Mouse (Mus musculus): ENCODE results near the gene Srrm1. TPM values are rescaled to one million over a fixed set of nuclear protein-coding genes. Genes with fewer than 3 reads are reported as not detected.

Srrm1 gene
- 195 and 229 TPM in 2 replicates for polyA plus RNA-seq (2015; fragmentation: Nextera tagmentation; extraction: Ambion mirVana)

GRCm38 (mm10) chr4:135353066-135353793 lies at the start of gene Srrm1:
TSS of gene Srrm1 (minus strand) at chr4:135353321.
- peak within 1 kb of the TSS; percentile 92 for H3K4me2 ChIP-seq
- H3K36me3 ChIP-seq, result peaks cover 12% of the 10 kb centered on the region; the same call in 1 of the 2 replicates
- H3K9ac ChIP-seq, result peak within 1 kb of the TSS; percentile 99
- no peaks in the 10 kb centered on the region for H3K27me3 ChIP-seq
- peak within 1 kb of the TSS; percentile 97 for H3K27ac ChIP-seq (replicated peaks)
- WGBS, result under 1% methylated on average over 69 of the region's 69 CpGs
- no peaks in the 10 kb centered on the region for H3K9me3 ChIP-seq
- H3K4me3 ChIP-seq, result peak within 1 kb of the TSS; percentile 99
- peak; percentile 95 for ATAC-seq (ENCODE audit: low read depth)
- peaks cover 23% of the 10 kb centered on the region for H3K4me1 ChIP-seq (replicated peaks)

GRCm38 (mm10) chr4:135401881-135402280 lies 48.8 kb upstream of the Srrm1 start:
- no peak overlapping the region for H3K4me3 ChIP-seq
- H3K4me2 ChIP-seq, result no peak overlapping the region
- H3K9ac ChIP-seq, result no peak overlapping the region
- no peaks in the 10 kb centered on the region for H3K9me3 ChIP-seq
- ATAC-seq (ENCODE audit: low read depth), result no peak
- H3K4me1 ChIP-seq (replicated peaks), result peaks cover 12% of the 10 kb centered on the region
- 19% methylated on average over 7 of the region's 7 CpGs for WGBS
- no peak overlapping the region for H3K27ac ChIP-seq (replicated peaks)
- no peaks in the 10 kb centered on the region for H3K36me3 ChIP-seq
- peaks cover 40% of the 10 kb centered on the region for H3K27me3 ChIP-seq

GRCm38 (mm10) chr4:135397991-135398390 lies 44.9 kb upstream of the Srrm1 start, which contains the start of gene Ncmap:
TSS of gene Ncmap (minus strand) at chr4:135398227.
- Histone ChIP-seq H3K9ac (peak within 1 kb of the TSS; percentile 55), H3K4me2 (peak within 1 kb of the TSS; percentile 60), H3K4me3 (peak within 1 kb of the TSS; percentile 36), H3K27ac (replicated peaks) (no peak within 1 kb of the TSS), H3K9me3 (no peaks in the 10 kb centered on the region), H3K27me3 (peaks cover 62% of the 10 kb centered on the region), H3K4me1 (replicated peaks) (peaks cover 12% of the 10 kb centered on the region), H3K36me3 (no peaks in the 10 kb centered on the region)
- no peak for ATAC-seq (ENCODE audit: low read depth)
- WGBS, result under 1% methylated on average over 23 of the region's 29 CpGs

DNA sequence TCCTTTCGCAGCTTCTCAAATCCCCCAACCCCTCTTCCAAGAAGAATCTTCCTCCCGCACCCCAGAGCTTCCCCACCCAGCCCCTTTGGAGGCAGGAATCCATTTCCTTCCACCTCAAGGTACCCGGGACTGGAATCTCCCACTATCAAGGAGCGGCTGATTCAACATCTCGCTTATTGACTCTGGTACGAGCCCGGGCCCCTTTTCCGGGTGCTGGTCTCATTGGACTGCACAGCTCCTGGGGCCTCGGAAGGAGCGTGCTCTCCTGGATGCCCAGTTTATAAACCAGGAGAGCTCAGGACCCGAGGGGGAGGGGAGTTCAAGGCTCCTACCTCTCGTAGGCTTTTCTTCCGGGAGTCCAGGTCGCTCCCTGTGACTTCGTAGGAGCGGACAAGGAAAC lies 44.4 kb upstream of the Srrm1 start:
- Histone ChIP-seq H3K9ac (peak overlapping the region; percentile 55; the same call in 1 of the 2 replicates), H3K36me3 (no peaks in the 10 kb centered on the region), H3K27ac (replicated peaks) (no peak overlapping the region), H3K9me3 (no peaks in the 10 kb centered on the region), H3K4me3 (peak overlapping the region; percentile 36), H3K4me1 (replicated peaks) (peaks cover 12% of the 10 kb centered on the region), H3K4me2 (peak overlapping the region; percentile 60), H3K27me3 (peaks cover 62% of the 10 kb centered on the region)
- WGBS, result 3% methylated on average over 16 of the region's 16 CpGs
- ATAC-seq (ENCODE audit: low read depth), result no peak

GRCm38 (mm10) chr4:135396303-135396702 lies 43.2 kb upstream of the Srrm1 start:
- Histone ChIP-seq H3K36me3 (no peaks in the 10 kb centered on the region), H3K4me2 (no peak overlapping the region), H3K27ac (replicated peaks) (no peak overlapping the region), H3K27me3 (peaks cover 62% of the 10 kb centered on the region), H3K4me1 (replicated peaks) (peaks cover 12% of the 10 kb centered on the region), H3K9me3 (no peaks in the 10 kb centered on the region), H3K9ac (no peak overlapping the region), H3K4me3 (no peak overlapping the region)
- WGBS, result 82% methylated on average over 5 of the region's 5 CpGs
- no peak for ATAC-seq (ENCODE audit: low read depth)

- H3K4me3 ChIP-seq, result no peak overlapping the region
- peaks cover 12% of the 10 kb centered on the region for H3K4me1 ChIP-seq (replicated peaks)
- H3K27ac ChIP-seq (replicated peaks), result no peak overlapping the region
- no peak overlapping the region for H3K4me2 ChIP-seq
- no peaks in the 10 kb centered on the region for H3K9me3 ChIP-seq
- no peaks in the 10 kb centered on the region for H3K36me3 ChIP-seq
- 81% methylated on average over 4 of the region's 4 CpGs for WGBS
- peaks cover 57% of the 10 kb centered on the region for H3K27me3 ChIP-seq
- H3K9ac ChIP-seq, result no peak overlapping the region
- ATAC-seq (ENCODE audit: low read depth), result no peak
Measured at GRCm38 (mm10) chr4:135395375-135395774, 42.3 kb upstream of the Srrm1 start.

- no peak overlapping the region for H3K4me2 ChIP-seq
- no peak overlapping the region for H3K9ac ChIP-seq
- peaks cover 50% of the 10 kb centered on the region for H3K27me3 ChIP-seq
- no peaks in the 10 kb centered on the region for H3K36me3 ChIP-seq
- no peak for ATAC-seq (ENCODE audit: low read depth)
- no peak overlapping the region for H3K27ac ChIP-seq (replicated peaks)
- 86% methylated on average over 7 of the region's 7 CpGs for WGBS
- peaks cover 12% of the 10 kb centered on the region for H3K4me1 ChIP-seq (replicated peaks)
- H3K9me3 ChIP-seq, result no peaks in the 10 kb centered on the region
- H3K4me3 ChIP-seq, result no peak overlapping the region
Measured at GRCm38 (mm10) chr4:135394666-135395065, 41.5 kb upstream of the Srrm1 start.

- peaks cover 37% of the 10 kb centered on the region for H3K27me3 ChIP-seq
- no peak for ATAC-seq (ENCODE audit: low read depth)
- H3K27ac ChIP-seq (replicated peaks), result no peak overlapping the region
- no peak overlapping the region for H3K4me3 ChIP-seq
- H3K9me3 ChIP-seq, result no peaks in the 10 kb centered on the region
- peaks cover 9% of the 10 kb centered on the region for H3K4me1 ChIP-seq (replicated peaks)
- no peak overlapping the region for H3K4me2 ChIP-seq
- H3K9ac ChIP-seq, result no peak overlapping the region
- WGBS, result 79% methylated on average over 6 of the region's 6 CpGs
- no peaks in the 10 kb centered on the region for H3K36me3 ChIP-seq
Measured at GRCm38 (mm10) chr4:135393381-135393780, 40.3 kb upstream of the Srrm1 start.

- Histone ChIP-seq H3K9me3 (no peaks in the 10 kb centered on the region), H3K27ac (replicated peaks) (no peak overlapping the region), H3K4me1 (replicated peaks) (peaks cover 3% of the 10 kb centered on the region), H3K9ac (no peak overlapping the region), H3K4me2 (no peak overlapping the region), H3K36me3 (no peaks in the 10 kb centered on the region), H3K4me3 (no peak overlapping the region), H3K27me3 (peaks cover 31% of the 10 kb centered on the region)
- ATAC-seq (ENCODE audit: low read depth), result no peak
- WGBS, result 87% methylated on average over 3 of the region's 3 CpGs
Measured at GRCm38 (mm10) chr4:135392801-135393200, 39.7 kb upstream of the Srrm1 start.

DNA sequence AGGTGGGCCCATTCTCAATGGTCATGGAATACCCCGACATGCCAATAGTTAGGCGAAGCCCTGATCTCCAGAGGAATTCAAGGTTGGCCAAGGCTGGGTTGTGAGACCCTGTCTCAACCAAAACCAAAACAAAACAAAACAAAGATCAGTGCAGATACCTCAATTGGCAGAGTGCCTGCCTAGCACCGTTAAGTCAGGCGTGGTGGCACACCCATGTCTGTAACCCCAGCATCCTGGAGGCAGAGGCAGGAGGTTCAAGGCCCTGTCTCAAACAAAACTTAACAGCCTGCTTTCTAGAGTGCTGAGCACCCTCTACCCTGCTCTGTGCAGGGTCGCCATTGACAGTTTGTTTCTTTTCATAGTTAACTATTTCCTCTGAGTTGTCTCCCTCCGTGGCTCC lies 37.9 kb upstream of the Srrm1 start:
- ATAC-seq (ENCODE audit: low read depth), result no peak
- 74% methylated on average over 6 of the region's 6 CpGs for WGBS
- Histone ChIP-seq H3K4me3 (no peak overlapping the region), H3K27ac (replicated peaks) (no peak overlapping the region), H3K36me3 (no peaks in the 10 kb centered on the region), H3K4me1 (replicated peaks) (no peaks in the 10 kb centered on the region), H3K9me3 (no peaks in the 10 kb centered on the region), H3K27me3 (peaks cover 13% of the 10 kb centered on the region), H3K9ac (no peak overlapping the region), H3K4me2 (no peak overlapping the region)

- H3K4me3 ChIP-seq, result no peak overlapping the region
- no peak for ATAC-seq (ENCODE audit: low read depth)
- H3K27ac ChIP-seq (replicated peaks), result no peak overlapping the region
- H3K9ac ChIP-seq, result no peak overlapping the region
- 0 out of 2 replicates have a peak overlapping the region, but pooled peaks have one; percentile 11 for H3K4me2 ChIP-seq
- 60% methylated on average over 10 of the region's 10 CpGs for WGBS
- peaks cover 7% of the 10 kb centered on the region; the same call in 1 of the 2 replicates for H3K27me3 ChIP-seq
- H3K36me3 ChIP-seq, result no peaks in the 10 kb centered on the region
- H3K9me3 ChIP-seq, result no peaks in the 10 kb centered on the region
- peaks cover 7% of the 10 kb centered on the region for H3K4me1 ChIP-seq (replicated peaks)
Measured at GRCm38 (mm10) chr4:135385614-135386013, 32.5 kb upstream of the Srrm1 start.

- H3K9ac ChIP-seq, result no peak overlapping the region
- no peaks in the 10 kb centered on the region for H3K9me3 ChIP-seq
- H3K27me3 ChIP-seq, result peaks cover 7% of the 10 kb centered on the region; the same call in 1 of the 2 replicates
- no peak overlapping the region for H3K4me3 ChIP-seq
- no peak overlapping the region for H3K4me2 ChIP-seq
- no peak for ATAC-seq (ENCODE audit: low read depth)
- WGBS, result 6% methylated on average over 14 of the region's 14 CpGs
- H3K4me1 ChIP-seq (replicated peaks), result peaks cover 7% of the 10 kb centered on the region
- no peak overlapping the region for H3K27ac ChIP-seq (replicated peaks)
- H3K36me3 ChIP-seq, result no peaks in the 10 kb centered on the region
Measured at GRCm38 (mm10) chr4:135382316-135382715, 29.2 kb upstream of the Srrm1 start.
